Mouse (Mus musculus): ENCODE results near the gene Prame. TPM values are rescaled to one million over a fixed set of nuclear protein-coding genes. Genes with fewer than 3 reads are reported as not detected.
"Not testable (repeated sequence)": the region's sequence is repeated elsewhere in the genome, so short reads cannot be mapped to it uniquely, and the experiment has no call there.

The Prame gene
- polyA plus RNA-seq (2016; fragmentation: Nextera tagmentation; extraction: Ambion mirVana) = not detected in 2 replicates

DNA sequence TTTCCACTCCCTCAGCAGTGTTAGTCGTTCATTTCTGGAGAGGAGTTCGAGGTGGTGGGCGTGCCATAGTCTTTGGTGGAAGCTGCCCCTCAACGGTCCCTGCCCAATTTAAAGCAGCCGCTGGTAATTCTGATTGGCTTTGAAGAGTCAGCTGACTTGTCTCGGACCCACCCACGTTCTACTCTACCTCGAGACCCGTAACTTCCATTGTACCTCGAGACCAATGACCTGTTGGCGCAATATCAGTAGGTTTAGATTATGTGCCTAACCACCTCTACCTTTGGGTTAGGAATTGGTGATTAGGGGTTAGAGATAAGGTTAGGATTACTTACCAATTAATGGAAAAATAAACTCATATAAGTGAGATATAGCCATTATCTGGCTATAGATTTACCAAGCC is at the start of gene Prame:
Gene Prame (minus strand): TSS at position 101 of the 400 bp plus-strand sequence.
- 85% methylated on average over 11 of the region's 11 CpGs for WGBS
- H3K4me2 ChIP-seq (replicated peaks) = no peak within 1 kb of the TSS
- H3K4me3 ChIP-seq = no peak within 1 kb of the TSS
- H3K9me3 ChIP-seq (replicated peaks) = no peaks in the 10 kb centered on the region
- no peaks in the 10 kb centered on the region for H3K4me1 ChIP-seq
- H3K9ac ChIP-seq = no peak within 1 kb of the TSS
- no peaks in the 10 kb centered on the region for H3K36me3 ChIP-seq
- no peak for ATAC-seq (ENCODE audit: low FRiP score)
- no peak within 1 kb of the TSS for H3K27ac ChIP-seq
- H3K27me3 ChIP-seq = no peaks in the 10 kb centered on the region

GRCm38 (mm10) chrX:135652173-135652772 is 24.8 kb upstream of the Prame start:
- 48% methylated on average over 9 of the region's 9 CpGs for WGBS
- Histone ChIP-seq H3K36me3 (no peaks in the 10 kb centered on the region), H3K9ac (no peak overlapping the region), H3K9me3 (replicated peaks) (no peaks in the 10 kb centered on the region), H3K27me3 (no peaks in the 10 kb centered on the region), H3K4me3 (no peak overlapping the region), H3K4me1 (no peaks in the 10 kb centered on the region), H3K4me2 (replicated peaks) (no peak overlapping the region), H3K27ac (no peak overlapping the region)
- peak; percentile 68 for ATAC-seq (ENCODE audit: low FRiP score)

DNA sequence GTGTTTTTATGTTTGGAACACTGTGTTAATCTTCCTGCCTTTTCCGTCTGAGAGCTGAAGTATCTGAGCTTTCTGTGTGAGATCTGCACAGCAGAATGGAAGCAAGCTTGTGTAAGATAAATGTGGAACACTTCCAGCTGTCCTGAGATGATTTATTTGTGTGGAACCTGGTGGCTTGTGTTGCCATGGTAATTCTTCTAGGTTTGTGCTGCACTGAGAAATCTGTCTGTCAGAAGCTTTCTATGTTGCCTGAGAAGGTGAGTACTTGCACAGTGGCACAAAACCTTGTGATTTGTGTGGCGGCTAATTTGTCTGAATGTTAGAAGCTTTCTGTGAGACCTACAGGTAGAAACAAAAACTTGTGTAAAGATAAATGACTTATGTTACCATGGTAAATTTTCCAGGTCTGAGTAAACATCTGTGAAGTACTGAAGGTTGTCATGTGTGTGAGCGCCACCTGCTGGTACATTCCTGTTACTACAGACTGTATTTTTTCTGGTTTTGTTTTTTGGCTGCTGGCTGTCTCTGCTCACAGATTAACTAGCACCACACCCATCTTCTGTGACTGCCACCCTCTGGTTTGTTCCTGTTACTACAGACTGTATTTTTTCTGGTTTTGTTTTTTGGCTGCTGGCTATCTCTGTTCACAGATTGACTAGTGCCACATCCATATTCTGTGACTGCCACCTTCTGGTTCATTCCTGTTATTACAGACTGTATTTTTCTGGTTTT is 26.0 kb downstream of the Prame start:
- not testable (repeated sequence) for H3K4me2 ChIP-seq (replicated peaks); H3K4me1 ChIP-seq; H3K4me3 ChIP-seq; H3K36me3 ChIP-seq; H3K9me3 ChIP-seq (replicated peaks); H3K27me3 ChIP-seq; ATAC-seq (ENCODE audit: low FRiP score); H3K27ac ChIP-seq; H3K9ac ChIP-seq
- WGBS = 65% methylated on average over 3 of the region's 3 CpGs

- no peak within 1 kb of the TSS for H3K9ac ChIP-seq
- no peak for ATAC-seq (ENCODE audit: low FRiP score)
These were observed 28.8 kb downstream of the Prame start, which contains the start of gene Nxf7 for GRCm38 (mm10) chrX:135598677-135599076. Gene Nxf7, minus strand, starts transcription at chrX:135598777.

GRCm38 (mm10) chrX:135598096-135598495 is 29.4 kb downstream of the Prame start:
- 82% methylated on average over 13 of the region's 13 CpGs for WGBS
- no peak overlapping the region for H3K4me3 ChIP-seq
- H3K9ac ChIP-seq = no peak overlapping the region
- 0 out of 2 replicates have a peak, but pooled peaks cover 5% of the 10 kb centered on the region for H3K9me3 ChIP-seq (replicated peaks)
- no peak overlapping the region for H3K27ac ChIP-seq
- no peaks in the 10 kb centered on the region for H3K36me3 ChIP-seq
- H3K4me1 ChIP-seq = no peaks in the 10 kb centered on the region
- no peaks in the 10 kb centered on the region for H3K27me3 ChIP-seq
- no peak for ATAC-seq (ENCODE audit: low FRiP score)
- H3K4me2 ChIP-seq (replicated peaks) = no peak overlapping the region

More at GRCm38 (mm10) chrX:135598677-135599076, 28.8 kb downstream of the Prame start, which contains the start of gene Nxf7:
- no peak within 1 kb of the TSS for H3K4me3 ChIP-seq
- no peak within 1 kb of the TSS for H3K4me2 ChIP-seq (replicated peaks)
- no peaks in the 10 kb centered on the region for H3K4me1 ChIP-seq
- WGBS = 84% methylated on average over 2 of the region's 2 CpGs
- no peaks in the 10 kb centered on the region for H3K27me3 ChIP-seq
- H3K9me3 ChIP-seq (replicated peaks) = 0 out of 2 replicates have a peak, but pooled peaks cover 5% of the 10 kb centered on the region
- H3K27ac ChIP-seq = no peak within 1 kb of the TSS
- no peaks in the 10 kb centered on the region for H3K36me3 ChIP-seq

DNA sequence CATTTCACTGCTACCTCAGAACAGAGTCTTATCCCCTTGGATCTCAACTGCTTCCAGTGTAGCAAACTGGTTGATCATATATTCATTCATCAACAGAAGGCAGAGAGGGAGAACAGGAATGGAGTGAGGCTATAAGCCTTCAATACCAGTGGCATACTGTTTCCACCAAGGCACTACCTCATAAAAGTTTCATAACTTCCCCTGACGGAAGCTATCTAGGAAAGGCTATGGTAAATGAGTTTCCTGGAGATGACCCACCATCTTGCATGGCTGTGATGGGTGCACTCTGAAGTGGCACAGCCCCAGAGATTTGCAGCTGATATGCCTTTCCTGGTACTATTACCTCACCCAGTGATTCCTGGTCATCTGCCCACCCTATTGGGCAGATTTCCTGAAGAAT is 51.1 kb downstream of the Prame start:
- WGBS = 96% methylated on average over 1 of the region's 1 CpGs
- H3K27me3 ChIP-seq = 0 out of 2 replicates have a peak, but pooled peaks cover 3% of the 10 kb centered on the region
- no peaks in the 10 kb centered on the region for H3K9me3 ChIP-seq (replicated peaks)
- H3K4me2 ChIP-seq (replicated peaks) = no peak overlapping the region
- H3K4me3 ChIP-seq = no peak overlapping the region
- no peak for ATAC-seq (ENCODE audit: low FRiP score)
- H3K27ac ChIP-seq = no peak overlapping the region
- no peaks in the 10 kb centered on the region for H3K36me3 ChIP-seq
- H3K4me1 ChIP-seq = no peaks in the 10 kb centered on the region
- H3K9ac ChIP-seq = no peak overlapping the region

GRCm38 (mm10) chrX:135574958-135575628 is 52.4 kb downstream of the Prame start:
- 76% methylated on average over 9 of the region's 9 CpGs for WGBS
- not testable (repeated sequence) for H3K27ac ChIP-seq; H3K4me3 ChIP-seq; H3K36me3 ChIP-seq; H3K4me1 ChIP-seq; H3K27me3 ChIP-seq; H3K9me3 ChIP-seq (replicated peaks); ATAC-seq (ENCODE audit: low FRiP score); H3K9ac ChIP-seq; H3K4me2 ChIP-seq (replicated peaks)

DNA sequence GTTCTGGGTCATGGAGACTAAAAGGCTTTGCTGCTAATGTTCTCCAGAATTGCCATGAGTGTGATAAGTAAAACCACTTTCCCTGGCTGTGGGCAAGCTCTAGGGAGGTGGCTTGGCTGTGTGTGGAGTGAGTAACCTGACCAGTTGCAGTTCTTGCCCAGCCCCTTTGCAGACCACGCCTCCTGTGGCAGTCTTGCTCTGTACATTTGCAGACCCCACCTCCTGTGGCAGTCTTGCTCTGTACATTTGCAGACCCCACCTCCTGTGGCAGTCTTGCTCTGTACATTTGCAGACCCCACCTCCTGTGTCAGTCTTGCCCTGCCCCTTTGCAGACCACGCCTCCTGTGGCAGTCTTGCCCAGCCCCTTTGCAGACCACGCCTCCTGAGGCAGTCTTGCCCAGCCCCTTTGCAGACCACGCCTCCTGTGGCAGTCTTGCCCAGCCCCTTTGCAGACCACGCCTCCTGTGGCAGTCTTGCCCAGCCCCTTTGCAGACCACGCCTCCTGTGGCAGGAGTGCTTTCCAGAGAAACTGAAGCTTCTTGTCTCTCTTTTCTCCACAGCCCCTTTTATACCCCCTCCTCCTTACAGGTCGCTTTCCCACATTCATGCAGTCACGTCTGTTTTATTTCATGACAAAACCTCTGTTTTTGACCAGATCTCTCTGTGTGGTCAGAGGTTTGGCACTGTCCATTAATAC is 53.1 kb downstream of the Prame start:
- not testable (repeated sequence) for H3K9me3 ChIP-seq (replicated peaks); H3K4me2 ChIP-seq (replicated peaks); H3K9ac ChIP-seq; H3K27ac ChIP-seq; H3K4me1 ChIP-seq; H3K27me3 ChIP-seq; ATAC-seq (ENCODE audit: low FRiP score); H3K4me3 ChIP-seq; H3K36me3 ChIP-seq
- 33% methylated on average over 8 of the region's 8 CpGs for WGBS

- not testable (repeated sequence) for H3K27me3 ChIP-seq; H3K4me3 ChIP-seq; H3K4me2 ChIP-seq (replicated peaks); H3K9me3 ChIP-seq (replicated peaks); H3K27ac ChIP-seq; H3K4me1 ChIP-seq; H3K36me3 ChIP-seq; H3K9ac ChIP-seq
- WGBS = 14% methylated on average over 1 of the region's 2 CpGs
- ATAC-seq (ENCODE audit: low FRiP score) = 0 out of 2 replicates have a peak, but pooled peaks have one; percentile 54
These were observed 58.0 kb downstream of the Prame start for GRCm38 (mm10) chrX:135569467-135569866.

- H3K4me3 ChIP-seq; H3K36me3 ChIP-seq; H3K27me3 ChIP-seq; ATAC-seq (ENCODE audit: low FRiP score); H3K27ac ChIP-seq; H3K9me3 ChIP-seq (replicated peaks); H3K9ac ChIP-seq; H3K4me1 ChIP-seq; H3K4me2 ChIP-seq (replicated peaks): not testable (repeated sequence)
- WGBS = 52% methylated on average over 4 of the region's 4 CpGs
These were observed 62.6 kb downstream of the Prame start for GRCm38 (mm10) chrX:135564934-135565333.
